Comparison of ENCODE assay signal across 15 mouse cellular contexts in the genomic region with DNA sequence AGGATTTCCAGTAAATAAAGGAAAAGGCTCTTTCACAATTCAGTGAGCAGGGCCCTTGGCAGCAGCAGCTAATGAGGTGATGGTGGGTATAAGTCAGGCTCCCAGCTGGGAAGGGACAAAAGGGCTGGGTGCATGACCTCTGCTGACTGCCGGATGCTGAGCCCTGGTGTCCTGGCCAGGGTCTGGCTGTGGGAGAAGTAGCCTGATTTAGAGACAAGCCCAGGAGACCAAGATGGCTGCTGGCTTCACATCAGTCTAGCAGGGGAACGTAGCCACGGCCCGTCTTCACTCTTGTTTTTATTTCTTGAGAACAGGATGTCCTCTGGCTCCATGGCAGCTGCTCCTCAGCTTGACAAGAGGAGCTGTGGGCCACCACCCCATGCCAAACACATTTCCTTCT. TPM values are rescaled to one million over a fixed set of nuclear protein-coding genes. Genes with fewer than 3 reads are reported as not detected.
DNase-seq lines count a peak whose midpoint lies in the region; ATAC-seq and TF ChIP-seq lines count a peak whose summit lies in the region.
"Had no signal": no experiment of that assay in that cellular context is flagged by ENCODE, and none has a peak within 500 bp of the region (broad histone marks: within the 10 kb centered on the region; RNA-seq: fewer than 3 reads in every experiment).

No protein-coding gene starts in this region.

- 0 out of 2 replicates have a peak, but pooled peaks have one; percentile 22 for TF ChIP-seq EP300 in liver, postnatal 0 days (IDR thresholded peaks at IDR 0.05; ENCODE audit: low read depth)

- no peaks in the 10 kb centered on the region for H3K9me3 ChIP-seq in liver, postnatal 0 days (ENCODE audit: low read length)
- H3K9me3 ChIP-seq in liver, embryonic 11.5 days (ENCODE audit: control insufficient read depth, low read length): no peaks in the 10 kb centered on the region
- H3K9me3 ChIP-seq: limb, embryonic 15.5 days; midbrain, embryonic 13.5 days had no signal

- H3K36me3 ChIP-seq in liver, postnatal 0 days (replicated peaks; ENCODE audit: insufficient read depth, low read length): no peaks in the 10 kb centered on the region
- H3K36me3 ChIP-seq in liver, embryonic 11.5 days (ENCODE audit: control insufficient read depth, insufficient read depth, low read length): no peaks in the 10 kb centered on the region
- H3K36me3 ChIP-seq: limb, embryonic 15.5 days; midbrain, embryonic 13.5 days had no signal

- ATAC-seq in liver, postnatal 0 days: no peak
- no peak for ATAC-seq in liver, embryonic 11.5 days (replicated peaks; ENCODE audit: low FRiP score)
- ATAC-seq: intestine, embryonic 16.5 days; midbrain, embryonic 13.5 days had no signal

- 42% methylated on average over 4 of the region's 4 CpGs for WGBS in liver, postnatal 0 days (ENCODE audit: insufficient replicate concordance)
- WGBS in liver, embryonic 11.5 days: 53% methylated on average over 4 of the region's 4 CpGs
- WGBS in lung, adult 2 months: 34% methylated on average over 4 of the region's 4 CpGs

- H3K9ac ChIP-seq in liver, postnatal 0 days (replicated peaks): no peak overlapping the region
- H3K9ac ChIP-seq in liver, embryonic 11.5 days (ENCODE audit: low read depth, low read length): no peak overlapping the region
- H3K9ac ChIP-seq: limb, embryonic 15.5 days; midbrain, embryonic 13.5 days had no signal

- peaks cover 21% of the 10 kb centered on the region for H3K4me1 ChIP-seq in liver, postnatal 0 days (ENCODE audit: insufficient read depth)
- peaks cover 9% of the 10 kb centered on the region for H3K4me1 ChIP-seq in liver, embryonic 11.5 days (replicated peaks; ENCODE audit: control insufficient read depth, insufficient read depth, low read length)
- H3K4me1 ChIP-seq in lung, adult 2 months (ENCODE audit: control insufficient read depth, insufficient read depth, low read length): peaks cover 8% of the 10 kb centered on the region; the same call in 1 of the 2 replicates

- intact Hi-C loops in heart, postnatal 36 days (cut with DNase I): loop anchor here (5.0 kb wide), 3 partner anchors 221 to 511 kb away; a partner anchor contains a TSS

- TF ChIP-seq CTCF in liver, postnatal 0 days (IDR thresholded peaks at IDR 0.05; ENCODE audit: low read depth): no peak
- TF ChIP-seq CTCF in lung, adult 2 months (IDR thresholded peaks at IDR 0.05; ENCODE audit: insufficient read depth, low read length): no peak

- no peak overlapping the region for H3K4me2 ChIP-seq in liver, postnatal 0 days (ENCODE audit: low read depth, low read length)
- no peak overlapping the region for H3K4me2 ChIP-seq in liver, embryonic 11.5 days
- H3K4me2 ChIP-seq: limb, embryonic 15.5 days; midbrain, embryonic 13.5 days had no signal

- no peak overlapping the region for H3K27ac ChIP-seq in liver, postnatal 0 days (ENCODE audit: low read depth)
- H3K27ac ChIP-seq in liver, embryonic 11.5 days (ENCODE audit: low read depth, low read length): no peak overlapping the region
- H3K27ac ChIP-seq: limb, embryonic 15.5 days; midbrain, embryonic 13.5 days had no signal

- no peak overlapping the region for H3K4me3 ChIP-seq in liver, postnatal 0 days (ENCODE audit: low read depth, low read length)
- no peak overlapping the region for H3K4me3 ChIP-seq in liver, embryonic 11.5 days (ENCODE audit: low read depth, low read length)
- H3K4me3 ChIP-seq in lung, adult 2 months (replicated peaks; ENCODE audit: extremely low read depth, low read depth, low read length): no peak overlapping the region
- H3K4me3 ChIP-seq: limb, embryonic 15.5 days; midbrain, embryonic 13.5 days had no signal

- H3K27me3 ChIP-seq in liver, postnatal 0 days (ENCODE audit: insufficient read depth, low read length): peaks cover 64% of the 10 kb centered on the region
- peaks cover 61% of the 10 kb centered on the region for H3K27me3 ChIP-seq in liver, embryonic 11.5 days (replicated peaks; ENCODE audit: control insufficient read depth, insufficient read depth, low read length)

- TF ChIP-seq POLR2A in lung, adult 2 months (IDR thresholded peaks at IDR 0.05; ENCODE audit: borderline replicate concordance, extremely low read depth, low read depth, low read length): peak; percentile 45; the same call in 1 of the 2 replicates

- no peak for DNase-seq in liver, postnatal 0 days
- DNase-seq in liver, embryonic 11.5 days (ENCODE audit: low spot score): no peak
- DNase-seq in heart, postnatal 36 days: peak; percentile 50 to 65
- DNase-seq in lung, adult 2 months: peak; percentile 48
- peak; percentile 46 for DNase-seq in testis, postnatal 14 days (ENCODE audit: low spot score)
- DNase-seq in thymus, postnatal 0 days (ENCODE audit: low spot score): no peak
- no peak for DNase-seq in urinary bladder, adult 18-20 months (ENCODE audit: low spot score in 2 of 2)
- DNase-seq: cerebellum, postnatal 36 days had no signal

RNA-seq across cellular contexts. Expression of a gene that starts 3.6 kb away (rescaled TPM):
- polyA plus RNA-seq in liver, postnatal 0 days (2015; fragmentation: Nextera tagmentation; extraction: Ambion mirVana): not detected in 2 replicates
- not detected in 2 replicates for polyA plus RNA-seq in liver, embryonic 11.5 days (2014; fragmentation: Nextera tagmentation; extraction: Ambion mirVana)
- total RNA-seq in heart, postnatal 36 days (2021): not detected
- polyA plus RNA-seq in lung, adult 2 months (2012; rRNA removed): not detected in 2 replicates
- not detected in 2 replicates for polyA plus RNA-seq in thymus, postnatal 0 days (2015; fragmentation: Nextera tagmentation; extraction: Ambion mirVana)
- total RNA-seq: adrenal gland, postnatal 4 days; ES-E14; neutrophil, adult 5-6 weeks had no signal
- polyA plus RNA-seq: heart, embryonic 14.5 days; intestine, embryonic 16.5 days; limb, embryonic 15.5 days; midbrain, embryonic 13.5 days had no signal

RNA-seq across cellular contexts. Expression of a gene that starts 14.2 kb away (rescaled TPM):
- 0.66 and 0.75 TPM in 2 replicates for polyA plus RNA-seq in liver, postnatal 0 days (2015; fragmentation: Nextera tagmentation; extraction: Ambion mirVana)
- polyA plus RNA-seq in liver, embryonic 11.5 days (2014; fragmentation: Nextera tagmentation; extraction: Ambion mirVana): 2.7 and 3.2 TPM in 2 replicates
- 1 to 10 TPM; 6.2 to 6.9 TPM for total RNA-seq in heart, postnatal 36 days (2021)
- polyA plus RNA-seq in lung, adult 2 months (2012; rRNA removed): 257 and 302 TPM in 2 replicates
- 0.58 and 1.0 TPM in 2 replicates for polyA plus RNA-seq in thymus, postnatal 0 days (2015; fragmentation: Nextera tagmentation; extraction: Ambion mirVana)

RNA-seq across cellular contexts. Expression of a gene that starts 39.7 kb away (rescaled TPM):
- polyA plus RNA-seq in liver, postnatal 0 days (2015; fragmentation: Nextera tagmentation; extraction: Ambion mirVana): not detected in 2 replicates
- 0.79 and 0.86 TPM in 2 replicates for polyA plus RNA-seq in liver, embryonic 11.5 days (2014; fragmentation: Nextera tagmentation; extraction: Ambion mirVana)
- not detected for total RNA-seq in heart, postnatal 36 days (2021)
- polyA plus RNA-seq in lung, adult 2 months (2012; rRNA removed): 79.5 and 80.4 TPM in 2 replicates
- 0.04 TPM in 1 of 2 replicates, not detected in the other for polyA plus RNA-seq in thymus, postnatal 0 days (2015; fragmentation: Nextera tagmentation; extraction: Ambion mirVana)
- total RNA-seq: adrenal gland, postnatal 4 days; neutrophil, adult 5-6 weeks had no signal
- polyA plus RNA-seq: intestine, embryonic 16.5 days had no signal

Comparison
In these comparisons a context has a peak if more than half of its experiments do, and no peak if none do; other contexts are left out.
1. DNase-seq: peak in heart, postnatal 36 days (2 of 2), lung, adult 2 months (single experiment) and testis, postnatal 14 days (single experiment); none in liver, postnatal 0 days (single experiment), liver, embryonic 11.5 days (single experiment), thymus, postnatal 0 days (single experiment) and urinary bladder, adult 18-20 months (0 of 2).
2. RNA of a gene that starts 14.2 kb away (polyA plus RNA-seq): 257 to 302 TPM in lung, adult 2 months; 2.7 to 3.2 TPM in liver, embryonic 11.5 days, 0.58 to 1.0 TPM in thymus, postnatal 0 days and 0.66 to 0.75 TPM in liver, postnatal 0 days; every median in the first group is over 10 times any median in the second.
3. RNA of a gene that starts 39.7 kb away (polyA plus RNA-seq): 79.5 to 80.4 TPM in lung, adult 2 months; 0.79 to 0.86 TPM in liver, embryonic 11.5 days, 0.04 TPM in thymus, postnatal 0 days and not detected in liver, postnatal 0 days; every median in the first group is over 10 times any median in the second.